Mouse (Mus musculus) cerebellum, adult 18-20 months (tissue): Measurements from ENCODE around the gene Itpka.
A peak's percentile ranks its signal among the peaks of the same experiment; 100 is the strongest.

Source experiments
- DNase-seq, 2 experiments: peaks; one replicate each; pipeline ENCODE4 v3.0.0; 2021

The Itpka gene

DNA sequence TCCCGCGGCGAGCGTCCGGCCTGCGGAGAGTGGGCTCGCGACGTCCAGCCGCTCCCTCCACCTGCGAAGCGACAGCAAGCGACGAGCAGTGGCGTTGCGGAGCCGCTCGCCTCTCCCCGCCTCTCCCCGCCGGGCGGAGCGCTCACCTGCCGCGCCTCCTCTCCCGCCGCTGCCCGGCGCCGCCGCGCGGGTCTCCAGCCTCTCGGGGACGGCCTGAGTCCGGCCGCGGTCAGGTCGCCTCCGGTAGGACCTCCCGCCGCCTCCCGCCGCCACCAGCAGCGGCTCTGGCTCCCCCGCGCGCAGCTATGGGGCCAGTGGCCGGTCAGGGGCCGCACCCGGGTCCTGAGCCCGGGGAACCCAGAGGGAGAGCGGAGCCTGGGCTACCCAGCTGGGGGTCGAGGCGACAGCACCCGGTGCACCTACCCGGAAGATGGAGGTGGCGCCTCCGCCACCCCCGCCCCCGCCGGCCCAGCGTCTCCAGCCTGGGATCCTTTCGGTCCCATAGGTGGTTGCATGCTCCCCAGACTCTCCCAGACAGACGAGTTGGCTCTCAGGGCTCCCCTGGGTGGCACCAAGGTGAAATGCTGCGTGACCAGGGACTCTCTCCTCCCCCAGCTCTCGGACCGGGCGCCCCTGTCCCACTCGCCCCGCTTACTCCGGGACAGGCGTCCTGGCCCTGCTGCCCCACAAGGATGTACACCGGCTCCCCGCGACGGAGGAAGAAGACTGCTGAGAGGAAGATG, 16.1 kb downstream of the Itpka start:
- DNase-seq: peak; percentile 36 to 68

DNA sequence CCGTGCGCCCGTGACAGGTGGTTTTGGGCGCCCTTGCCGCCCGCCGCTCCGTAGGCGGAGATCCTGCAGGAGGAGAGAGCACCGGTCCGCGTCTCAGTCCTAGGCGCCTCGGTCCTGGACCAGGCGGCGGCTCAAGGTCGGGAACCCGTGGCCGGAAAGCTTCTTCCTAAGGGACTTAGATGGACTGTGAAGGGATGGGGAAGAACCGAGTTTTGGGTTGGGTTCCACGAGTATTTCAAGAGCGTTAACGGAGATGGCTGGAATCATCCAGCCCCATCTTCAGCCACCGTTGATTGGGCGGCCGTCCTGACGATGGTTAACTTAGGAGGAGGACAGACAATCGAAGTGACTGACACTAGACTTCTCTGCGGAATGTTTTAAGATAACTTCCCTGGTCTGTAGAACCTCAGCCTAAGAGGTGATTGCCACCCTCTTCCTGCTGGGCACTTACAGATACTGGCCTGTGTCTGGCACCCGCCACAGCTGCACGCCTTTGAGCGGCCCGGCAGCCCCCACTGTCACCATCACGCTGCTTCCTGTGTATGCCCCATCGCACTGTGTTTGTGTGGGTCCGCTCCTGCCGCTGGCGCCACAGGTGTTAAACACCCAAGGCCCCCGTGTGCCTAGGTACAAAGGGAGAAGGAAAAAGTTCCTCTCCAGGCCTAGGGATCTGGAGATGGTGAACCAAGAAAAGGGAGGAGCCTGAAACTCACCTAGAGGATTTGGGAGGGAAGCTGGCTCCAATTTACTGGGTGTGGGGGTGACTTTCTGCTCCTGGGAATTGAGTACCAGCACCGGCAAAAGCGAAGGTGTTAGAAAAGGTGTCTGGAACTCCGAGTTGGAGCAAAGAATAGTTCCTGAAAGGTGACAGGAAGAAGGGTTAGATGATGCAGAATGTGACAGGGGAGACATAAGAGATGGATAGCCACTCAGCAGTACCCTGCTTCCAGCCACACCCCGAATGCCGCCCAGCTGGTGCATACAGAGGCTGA, 17.0 kb downstream of the Itpka start:
- DNase-seq: peak in 1 of 2 experiments; percentile 8

DNA sequence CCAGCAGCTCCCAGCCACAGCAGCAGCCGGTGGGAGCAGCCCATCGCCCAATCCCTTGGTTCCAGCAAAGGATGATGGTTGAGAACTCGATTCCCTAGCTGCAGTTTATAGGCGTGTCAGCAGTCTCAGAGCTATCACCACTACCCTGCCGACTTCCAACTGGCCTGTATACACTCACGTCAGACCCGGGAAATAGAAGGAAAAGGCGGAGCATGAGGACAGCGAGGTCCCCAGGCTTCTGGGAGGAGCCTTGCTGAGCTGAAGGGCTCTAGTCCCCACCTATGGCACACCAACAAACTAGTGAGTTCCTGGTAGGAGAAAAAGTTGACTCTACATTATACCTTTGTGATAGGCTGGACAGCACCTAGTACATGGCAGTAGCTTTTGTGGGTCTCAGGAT, 18.1 kb downstream of the Itpka start, which contains the start of gene Ltk:
Gene Ltk (minus strand): TSS at position 181 of the 400 bp plus-strand sequence.
- DNase-seq: no peak

DNA sequence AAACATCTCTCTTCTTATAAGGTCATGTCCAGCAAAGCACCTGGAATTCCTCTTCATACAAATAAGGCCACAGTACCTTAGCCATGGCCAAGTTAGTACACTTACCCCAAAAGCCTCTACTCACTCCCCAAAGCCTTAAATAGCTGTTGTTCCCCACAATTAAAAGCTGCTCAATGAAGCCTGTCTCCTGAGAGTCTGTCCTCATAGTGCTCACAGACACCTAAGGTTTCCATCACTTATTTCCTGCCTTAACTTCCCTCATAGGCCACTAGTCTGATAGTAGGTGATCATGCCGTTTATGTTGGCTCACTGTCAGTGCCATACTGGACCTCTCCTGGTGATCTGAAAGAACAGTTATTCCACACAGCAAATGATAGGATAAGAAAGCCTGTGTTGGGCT, 20.1 kb downstream of the Itpka start:
- no peak for DNase-seq

DNA sequence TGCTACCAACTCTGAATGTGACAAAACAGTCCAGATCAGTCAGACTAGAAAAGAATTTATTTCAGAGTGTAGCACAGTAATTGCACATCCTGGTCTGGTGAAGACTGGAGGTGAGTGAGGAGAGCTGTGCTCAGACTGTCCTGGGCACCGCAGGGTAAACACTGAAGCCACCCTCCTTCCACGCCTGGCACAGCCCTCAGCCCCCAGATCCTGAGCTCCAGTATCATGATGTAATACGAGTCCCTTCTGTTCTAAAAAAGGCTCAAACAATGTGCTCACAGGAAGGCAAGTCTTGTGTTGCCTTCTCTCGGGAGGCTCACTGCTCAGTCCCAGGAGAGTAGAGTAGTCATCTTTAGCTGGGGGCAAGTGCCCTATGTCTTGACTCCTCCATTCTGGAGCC, 21.8 kb downstream of the Itpka start:
- no peak for DNase-seq

DNA sequence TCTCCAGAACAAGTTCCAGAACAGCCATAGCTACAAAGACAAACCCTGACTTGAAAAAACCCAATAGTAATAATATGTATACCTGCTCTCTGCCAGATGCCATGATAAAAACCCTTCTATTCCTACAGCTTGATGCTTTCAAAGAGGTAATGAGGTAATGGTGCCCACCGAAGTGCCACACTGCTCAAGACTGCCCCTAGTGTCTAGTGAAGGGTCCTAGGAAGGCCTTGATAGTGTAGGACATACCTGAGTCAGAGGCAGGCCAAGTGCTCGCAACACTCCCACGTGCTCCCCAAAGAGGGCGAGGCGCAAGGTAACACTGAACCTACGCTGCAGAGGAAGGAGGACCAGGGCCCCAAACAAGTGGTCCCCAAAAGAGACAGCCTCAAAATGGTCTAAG, 25.1 kb downstream of the Itpka start:
- no peak for DNase-seq

DNA sequence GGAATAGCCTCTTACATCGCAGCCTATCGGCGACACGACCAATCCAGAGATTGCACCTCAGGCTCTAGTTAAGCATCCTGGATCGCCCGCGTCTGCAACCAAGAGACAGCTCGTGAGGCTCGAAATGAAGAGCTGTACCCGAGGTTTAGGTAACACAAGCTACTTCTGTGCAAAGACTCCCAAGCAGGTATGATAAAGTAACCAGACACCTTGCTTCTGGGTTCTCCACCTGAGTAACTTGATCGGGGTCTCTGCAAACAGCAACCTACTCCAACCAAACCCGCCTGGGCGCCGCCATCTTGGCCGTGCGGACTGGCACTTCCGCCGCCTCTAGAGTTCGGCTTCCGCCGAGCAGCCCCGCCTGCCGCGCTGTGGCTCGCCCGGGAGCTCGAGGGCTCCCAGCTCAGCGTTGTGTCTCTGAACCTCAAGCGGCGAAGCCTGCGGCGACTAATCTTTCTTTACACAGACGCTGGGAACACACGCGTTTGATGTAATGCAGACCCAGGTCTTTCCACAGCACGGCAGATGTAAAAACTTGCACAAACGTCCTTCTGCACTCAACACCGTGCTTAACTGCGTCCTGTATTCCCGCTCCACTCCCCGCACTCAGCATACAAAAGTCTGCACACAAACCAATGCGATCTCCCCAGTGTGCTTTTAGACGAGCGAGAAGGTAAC, 45.2 kb downstream of the Itpka start, which contains the start of gene Rpap1:
Gene Rpap1 (minus strand): TSS at position 332 of the 678 bp plus-strand sequence.
- peak; percentile 84 to 88 for DNase-seq

DNA sequence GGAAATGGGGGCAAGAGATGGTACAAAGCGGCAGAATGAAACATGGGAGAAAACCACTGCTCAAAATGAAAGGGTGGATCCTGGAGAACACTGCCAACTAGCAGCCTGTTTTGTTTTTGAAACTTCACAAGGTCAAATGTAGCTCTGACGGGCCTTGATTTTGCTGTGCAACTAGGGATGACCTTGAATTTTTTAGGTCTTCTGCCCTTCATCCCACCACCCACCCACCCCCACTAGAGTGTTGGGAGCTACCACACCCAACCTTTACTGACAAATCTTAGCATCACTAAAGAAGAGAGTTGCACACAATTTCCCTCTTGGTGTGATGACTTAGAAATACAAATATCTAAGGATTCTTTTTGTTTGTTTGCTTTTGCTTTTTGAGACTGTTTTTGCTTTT, 47.9 kb downstream of the Itpka start:
- DNase-seq: no peak

DNA sequence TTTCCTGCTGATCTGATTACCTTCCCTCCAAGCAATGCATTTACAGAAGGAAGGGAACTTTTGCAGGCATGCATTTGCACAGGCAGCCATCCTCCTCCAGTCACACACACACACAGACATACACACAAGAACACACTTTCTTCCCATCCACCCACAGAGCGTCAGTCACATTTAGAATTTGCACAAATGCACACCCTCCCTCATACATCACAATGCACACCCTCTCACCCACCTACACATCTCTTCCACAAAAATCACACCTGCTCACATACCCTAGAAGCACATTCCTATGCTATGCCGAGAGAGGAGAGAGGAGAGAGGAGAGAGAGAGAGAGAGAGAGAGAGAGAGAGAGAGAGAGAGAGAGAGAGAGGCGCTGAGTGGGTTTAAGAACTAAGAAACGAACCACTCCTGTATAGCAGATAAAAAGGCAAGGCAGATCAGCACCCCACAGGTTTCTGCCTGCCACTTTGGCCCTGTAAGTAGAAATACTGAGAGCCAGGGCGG, 55.2 kb downstream of the Itpka start, which contains the start of gene Tyro3:
Gene Tyro3 (plus strand): TSS at position 455 of the 505 bp plus-strand sequence.
- DNase-seq: no peak

DNA sequence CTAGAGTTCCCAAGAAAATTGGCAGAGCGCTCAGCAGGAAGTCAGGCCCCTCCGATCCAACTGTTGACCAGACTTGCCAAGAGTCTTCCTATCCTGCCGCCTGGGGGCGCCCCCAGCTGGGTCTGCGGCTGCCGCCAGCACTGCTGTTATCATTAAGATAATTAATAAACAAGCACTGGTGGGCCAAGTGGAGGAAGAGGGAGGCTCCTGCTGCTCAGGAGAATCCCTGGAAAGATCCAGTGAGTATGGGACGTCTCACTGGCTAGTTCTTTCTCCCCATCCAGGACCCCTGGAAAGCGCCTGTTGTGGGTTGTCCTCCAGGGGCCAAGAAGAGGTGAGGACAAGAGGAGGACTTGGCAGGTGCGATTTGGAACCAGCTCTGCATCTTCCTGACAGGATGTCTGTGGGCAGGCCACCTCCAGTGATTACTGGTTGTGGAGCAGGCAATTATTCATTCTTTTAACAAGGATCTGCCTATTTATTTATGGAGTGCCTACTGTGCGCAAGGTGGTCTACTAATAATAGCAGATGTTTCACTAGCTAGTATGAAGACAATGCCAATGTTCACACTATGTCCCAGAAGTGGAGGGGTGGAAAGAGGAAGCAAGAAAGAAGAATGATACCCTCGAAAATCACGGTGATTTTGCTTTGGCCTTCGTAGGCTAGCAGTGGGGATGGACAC, 56.2 kb downstream of the Itpka start:
- peak; percentile 58 to 69 for DNase-seq

DNA sequence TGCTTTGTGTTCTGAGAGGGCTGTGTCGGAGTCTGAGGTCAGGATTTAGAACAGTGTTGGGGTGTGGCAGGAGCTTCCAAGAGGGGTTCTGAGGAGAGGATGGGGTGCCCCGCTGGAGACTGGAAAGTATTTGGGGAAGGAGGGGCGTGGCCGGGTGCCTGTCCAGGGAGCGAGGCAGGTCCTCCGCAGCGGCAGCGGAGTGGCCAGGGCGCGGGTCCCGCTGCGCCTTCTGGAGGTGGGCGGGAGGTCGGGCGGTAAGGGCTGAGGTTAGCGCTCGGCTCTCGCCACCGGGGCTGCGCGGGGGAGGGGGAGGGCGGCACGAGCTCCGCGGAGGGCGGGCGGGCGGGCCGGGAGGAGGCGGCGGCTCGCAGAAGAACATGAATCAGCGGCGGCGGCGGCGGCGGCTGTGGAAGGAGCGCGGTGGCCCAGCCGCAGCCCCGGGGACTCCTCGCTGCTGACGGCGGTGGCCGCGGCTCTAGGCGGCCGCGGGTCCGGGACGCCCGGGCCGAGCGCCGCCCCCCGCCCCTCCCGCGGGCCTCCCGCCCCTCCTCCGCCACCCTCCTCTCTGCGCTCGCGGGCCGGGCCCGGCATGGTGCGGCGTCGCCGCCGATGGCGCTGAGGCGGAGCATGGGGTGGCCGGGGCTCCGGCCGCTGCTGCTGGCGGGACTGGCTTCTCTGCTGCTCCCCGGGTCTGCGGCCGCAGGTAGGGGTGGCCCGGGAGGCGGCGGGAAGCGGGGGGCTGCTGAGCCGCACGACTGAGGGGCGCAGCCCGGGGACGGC, 57.2 kb downstream of the Itpka start:
- peak; percentile 68 to 77 for DNase-seq

DNA sequence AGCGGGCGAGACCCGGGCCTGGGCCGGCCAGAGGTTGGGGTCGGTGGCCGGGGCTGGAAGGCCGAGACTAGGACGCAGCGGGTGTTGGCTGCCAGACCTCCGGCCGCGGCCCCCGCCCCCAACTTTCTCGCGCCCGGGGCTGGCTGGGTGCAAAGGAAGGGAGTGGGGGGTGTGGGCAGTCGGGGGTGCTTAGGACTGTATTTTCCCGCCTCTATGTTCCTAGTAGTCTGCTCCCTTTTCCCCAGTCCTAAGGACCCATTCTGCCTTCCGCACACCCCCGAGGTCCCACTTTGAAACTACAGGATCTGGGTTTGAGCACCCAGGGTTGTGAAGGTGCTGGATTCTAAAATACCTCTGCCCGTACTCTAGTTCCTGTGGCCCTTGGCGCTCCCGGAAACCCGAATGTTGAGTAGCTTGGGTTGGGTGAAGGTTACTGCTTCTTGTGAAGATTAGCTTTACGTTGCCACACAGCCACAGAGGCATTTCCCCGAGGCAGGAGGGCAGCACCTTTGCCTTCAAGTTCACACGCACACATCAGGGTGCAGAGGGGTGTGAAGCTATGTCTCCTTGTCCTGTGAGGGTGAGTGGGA, 57.9 kb downstream of the Itpka start:
- peak in 1 of 2 experiments; percentile 62 for DNase-seq
